Mouse (Mus musculus) cerebellum, postnatal 4 days (tissue): ENCODE measurements around the gene Fpr2.
"Not testable (repeated sequence)": the region's sequence is repeated elsewhere in the genome, so short reads cannot be mapped to it uniquely, and the experiment has no call there.

Experiments
- DNase-seq, 2 experiments: peaks; one replicate each; pipeline ENCODE4 v3.0.0; 2022; ENCODE audit warnings: low spot score in 2 of 2, mixed read lengths in 1 of 2

Gene Fpr2

DNA sequence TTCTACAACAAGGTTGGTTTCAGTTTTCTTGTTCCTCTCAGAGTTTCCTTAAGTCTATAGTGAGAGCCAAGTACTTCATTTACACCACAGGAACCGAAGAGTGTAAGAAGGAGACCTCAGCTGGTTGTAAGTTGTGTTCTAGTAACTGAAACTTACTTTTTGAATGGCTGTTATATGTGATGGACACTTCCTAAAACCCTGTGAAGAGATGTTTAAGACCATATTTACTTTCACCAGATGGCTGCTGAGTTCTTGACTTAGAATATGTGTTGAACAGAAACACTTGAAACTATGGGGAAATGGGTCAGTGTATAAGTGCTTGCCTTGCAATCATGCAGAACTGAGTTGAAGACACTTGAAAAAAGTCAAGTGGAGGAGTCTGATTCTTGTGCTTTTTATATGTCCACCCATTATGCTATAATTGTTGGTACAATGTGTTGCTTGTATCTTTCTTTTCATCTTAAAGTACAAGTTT lies at the start of gene Fpr2, which contains the start of gene Fpr3:
Gene Fpr2 (plus strand): TSS at position 51 of the 475 bp plus-strand sequence.
Gene Fpr3 (plus strand): TSS at position 79 of the 475 bp plus-strand sequence.
- DNase-seq: no peak

- DNase-seq: peak; percentile 86 to 91
Observed at GRCm38 (mm10) chr17:17837919-17838701, 49.5 kb upstream of the Fpr2 start.

DNA sequence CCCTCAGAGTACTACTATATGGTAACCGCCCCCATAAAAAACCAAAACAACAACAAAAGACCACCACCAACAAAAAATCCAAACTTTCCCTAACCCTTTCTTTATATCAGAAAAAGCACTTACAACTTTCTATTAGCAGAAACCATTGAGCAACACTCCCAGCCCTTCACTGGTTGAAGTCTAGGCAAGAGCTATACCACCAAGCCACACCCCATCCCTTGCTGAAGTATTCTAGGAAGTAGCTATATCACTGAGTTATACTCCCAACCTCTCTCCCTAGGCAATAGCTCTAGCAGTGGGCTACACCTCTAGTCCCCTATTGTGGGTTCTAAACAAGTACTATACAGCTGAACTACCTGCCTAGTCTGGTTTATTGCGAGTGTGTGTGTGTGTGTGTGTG lies 48.3 kb upstream of the Fpr2 start:
- no peak for DNase-seq

- DNase-seq: no peak
Observed at GRCm38 (mm10) chr17:17840796-17841195, 46.8 kb upstream of the Fpr2 start.

DNA sequence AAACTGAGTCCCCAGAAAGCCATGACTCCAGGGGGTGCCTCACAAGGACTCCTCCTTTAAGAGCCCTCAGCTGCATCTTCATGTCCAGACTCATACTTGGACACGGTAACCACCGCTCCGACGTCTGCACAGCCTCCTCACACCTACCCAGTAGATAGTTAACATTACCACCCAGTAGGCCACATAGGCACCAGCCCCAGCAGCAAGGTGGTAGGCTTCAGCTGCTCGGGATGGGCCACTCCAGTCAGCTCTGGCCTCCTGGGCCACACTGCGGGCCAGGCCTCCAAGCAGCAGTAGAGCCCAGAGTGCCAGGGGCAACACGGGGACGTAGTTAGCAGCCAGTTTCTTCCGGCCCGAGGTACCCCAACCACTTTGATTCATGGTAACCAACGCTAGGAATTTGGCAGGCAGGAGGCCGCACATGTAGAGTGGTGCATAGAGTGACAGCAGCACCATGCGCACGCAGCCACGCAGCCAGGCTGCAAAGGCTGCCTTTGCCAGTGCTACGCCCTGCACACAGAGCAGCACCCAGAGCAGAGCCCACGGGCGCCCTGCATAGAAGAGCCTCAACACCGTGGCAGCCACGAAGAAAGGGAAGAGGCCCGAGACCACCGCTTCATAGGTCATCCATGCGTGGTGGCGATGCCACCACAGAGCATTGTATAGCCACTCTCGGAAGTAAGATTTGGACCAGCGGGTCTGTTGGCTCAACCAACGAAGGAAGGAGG lies 43.9 kb upstream of the Fpr2 start:
- no peak for DNase-seq

DNA sequence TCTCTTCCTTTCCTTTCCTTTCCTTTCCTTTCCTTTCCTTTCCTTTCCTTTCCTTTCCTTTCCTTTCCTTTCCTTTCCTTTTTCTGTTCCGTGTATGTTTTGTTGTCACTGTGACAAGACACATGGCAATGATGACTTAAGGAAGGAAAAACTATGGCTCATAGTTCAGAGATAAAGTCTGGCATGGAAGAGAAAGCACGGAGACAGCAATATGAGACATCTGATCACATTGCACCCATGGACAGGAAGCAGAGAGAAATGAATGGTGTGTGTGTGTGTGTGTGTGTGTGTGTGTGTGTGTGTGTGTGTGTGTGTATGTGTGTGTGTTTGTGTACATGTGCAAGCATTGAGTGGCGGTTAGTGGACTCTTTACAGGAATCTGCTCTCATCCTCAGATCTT lies 43.0 kb upstream of the Fpr2 start:
- not testable (repeated sequence) for DNase-seq

GRCm38 (mm10) chr17:17845187-17846027 lies 42.2 kb upstream of the Fpr2 start:
- no peak for DNase-seq

GRCm38 (mm10) chr17:17848988-17849387 lies 38.6 kb upstream of the Fpr2 start:
- no peak for DNase-seq

DNA sequence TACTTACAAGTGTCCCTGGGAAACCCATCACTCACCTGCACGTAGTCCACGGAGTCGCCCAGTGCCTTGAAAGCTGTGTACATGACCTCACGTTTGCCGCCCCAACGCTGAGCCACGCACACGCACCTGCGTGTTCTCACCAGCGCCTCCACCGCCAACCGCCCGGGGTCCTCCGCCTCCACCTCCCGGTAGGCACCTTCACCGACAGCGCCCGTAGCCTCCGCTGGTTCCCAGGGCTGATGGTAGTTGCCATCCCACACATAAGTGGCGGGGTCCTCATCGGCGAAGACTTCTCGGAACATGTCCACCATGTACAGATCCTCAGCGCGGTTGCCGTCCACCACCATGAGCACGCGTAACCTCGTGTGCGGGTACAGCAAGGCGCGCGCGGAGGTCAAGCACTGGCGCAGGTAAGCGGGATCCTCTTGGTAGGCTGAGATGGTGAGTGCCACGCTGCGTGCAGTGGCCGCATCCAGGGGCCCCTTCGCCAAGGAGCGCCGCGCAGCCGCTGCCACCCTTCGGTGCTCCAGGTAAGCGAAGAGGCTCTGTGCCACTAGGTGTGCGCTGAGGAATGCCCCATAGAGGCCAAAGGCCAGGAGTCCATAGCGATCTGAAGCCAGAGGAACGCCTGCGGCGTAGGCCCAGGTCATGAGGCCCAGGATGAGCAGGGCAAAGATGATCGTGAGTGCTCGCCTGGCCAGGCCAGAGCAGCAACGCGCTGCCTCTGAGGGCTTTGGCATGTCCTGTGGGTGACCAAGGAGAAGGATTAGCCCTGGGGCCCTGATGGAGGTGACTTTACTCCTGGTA lies 37.5 kb upstream of the Fpr2 start:
- DNase-seq: no peak

GRCm38 (mm10) chr17:17855064-17855838 lies 32.4 kb upstream of the Fpr2 start, which contains the start of gene Has1:
Has1 (minus strand) TSS chr17:17855205.
- no peak for DNase-seq

DNA sequence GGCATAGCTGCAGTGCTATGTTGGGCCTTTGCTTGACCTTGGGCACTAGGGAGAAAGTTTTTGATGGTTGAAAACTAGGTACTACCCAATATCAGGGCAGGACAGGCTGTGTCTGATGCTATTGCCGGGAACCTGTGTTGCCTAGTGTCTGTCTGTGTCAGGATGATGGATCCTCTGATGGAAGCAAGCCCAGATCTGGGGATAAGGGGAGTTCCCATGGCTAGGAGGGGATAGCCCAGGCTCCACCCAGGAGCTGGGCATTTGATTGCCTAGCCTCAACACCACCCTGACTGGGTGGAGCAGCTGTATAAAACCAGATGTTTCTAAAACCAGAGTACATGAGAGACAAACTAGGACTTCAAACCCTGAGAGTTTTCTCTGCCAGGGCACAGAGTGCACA lies 31.0 kb upstream of the Fpr2 start:
- DNase-seq: no peak

DNA sequence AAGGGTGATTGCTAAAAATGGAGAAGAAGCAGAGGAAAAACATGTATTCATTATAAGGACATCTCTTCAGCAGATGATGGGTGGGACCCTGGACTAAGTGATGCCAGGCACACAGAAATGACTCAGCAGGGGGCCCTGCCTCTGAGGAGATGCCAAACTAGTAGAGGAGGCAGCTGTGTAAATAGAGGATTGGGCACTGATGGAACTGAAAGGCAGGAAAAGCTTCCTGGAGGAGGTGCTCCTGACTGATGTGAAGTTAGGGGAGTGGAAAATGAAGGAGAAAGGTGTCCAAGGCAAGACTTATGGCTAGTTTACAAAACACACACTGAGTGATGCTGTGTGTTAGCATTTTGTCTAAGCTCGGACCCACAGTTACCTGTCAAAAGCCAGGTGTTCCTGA lies 30.2 kb upstream of the Fpr2 start:
- DNase-seq: no peak

DNA sequence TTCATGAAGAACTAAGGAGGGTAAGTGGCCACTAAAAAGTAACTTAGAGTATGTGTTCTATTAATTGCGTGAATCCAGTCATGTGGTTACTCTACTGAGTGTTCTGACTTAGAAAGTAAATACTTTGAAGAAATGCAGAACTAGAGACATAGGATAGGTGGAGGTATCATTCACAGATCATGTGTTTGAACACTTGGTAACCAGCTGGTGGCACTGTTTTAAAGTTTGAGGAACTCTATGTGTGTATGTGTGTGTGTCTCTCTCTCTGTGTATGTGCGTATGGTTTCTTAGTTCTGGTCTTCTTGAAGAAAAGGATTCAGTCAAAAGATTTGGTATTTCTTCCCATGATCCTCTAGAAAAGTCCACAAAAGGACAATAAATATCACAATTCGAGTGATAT lies 27.5 kb upstream of the Fpr2 start:
- no peak for DNase-seq

DNA sequence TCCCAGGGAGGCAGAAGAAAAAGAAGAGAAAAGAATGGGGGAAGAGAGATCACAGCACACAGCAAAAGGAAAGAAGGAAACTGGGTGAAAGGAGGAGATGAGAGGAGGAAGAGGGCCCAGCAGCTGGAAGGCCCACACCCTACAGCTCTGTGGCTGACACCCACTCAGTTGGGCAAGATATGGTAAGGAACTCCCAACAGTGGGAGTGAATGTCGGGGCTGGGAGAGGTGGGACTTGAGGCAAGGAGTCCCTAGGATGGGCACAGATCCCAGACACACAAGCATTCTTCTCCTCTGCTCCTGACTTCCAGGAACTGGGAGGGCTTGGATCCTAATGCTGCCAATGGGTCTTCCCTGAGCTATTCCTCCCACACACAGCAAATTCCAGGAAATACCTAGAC lies 25.3 kb upstream of the Fpr2 start:
- DNase-seq: no peak

GRCm38 (mm10) chr17:17865168-17865567 lies 22.5 kb upstream of the Fpr2 start:
- DNase-seq: no peak

- no peak for DNase-seq
Observed at GRCm38 (mm10) chr17:17866801-17867469, 20.7 kb upstream of the Fpr2 start.

- no peak for DNase-seq
Observed at GRCm38 (mm10) chr17:17870892-17871550, 16.6 kb upstream of the Fpr2 start.

GRCm38 (mm10) chr17:17871697-17872096 lies 15.9 kb upstream of the Fpr2 start:
- DNase-seq: no peak

GRCm38 (mm10) chr17:17879347-17879746 lies 8.3 kb upstream of the Fpr2 start:
- DNase-seq: no peak
